Mouse (Mus musculus) olfactory bulb, adult 2 months (tissue): Measurements from ENCODE around the gene Efemp2. TPM values are rescaled to one million over a fixed set of nuclear protein-coding genes. Genes with fewer than 3 reads are reported as not detected.

Experiments
- H3K27ac ChIP-seq: fragments of 200-500 bp; 2 replicates; pipeline ENCODE4 v1.5.1; 2012; ENCODE audit warnings: low read depth, low read length; ENCODE audit not compliant: insufficient read depth
- H3K4me1 ChIP-seq: fragments of 200-500 bp; 2 replicates; pipeline ENCODE4 v1.6.1; 2012; ENCODE audit warnings: low read length; ENCODE audit not compliant: control insufficient read depth, insufficient read depth
- H3K4me3 ChIP-seq: fragments of 200-500 bp; 2 replicates; pipeline ENCODE4 v1.5.1; 2012; ENCODE audit warnings: mild to moderate bottlenecking, low read depth, low read length, moderate library complexity; ENCODE audit not compliant: insufficient read depth
- CTCF ChIP-seq: fragments of 200-500 bp; IDR thresholded peaks from 2 replicates; pipeline ENCODE4 v1.5.1; 2012; ENCODE audit warnings: low read depth, mild to moderate bottlenecking, low read length, moderate library complexity; ENCODE audit not compliant: insufficient read depth
- POLR2A ChIP-seq: fragments of 200-500 bp; IDR thresholded peaks from 2 replicates; pipeline ENCODE4 v1.6.1; 2012; ENCODE audit warnings: mild to moderate bottlenecking, low read depth, low read length, moderate library complexity; ENCODE audit not compliant: insufficient read depth
- WGBS: fragments of 180-500 bp; shearing (Covaris S2); methylation state at CpG from one replicate; pipeline ENCODE4 v1.1.7; 2018; 5-methylcytosine and 5-hydroxymethylcytosine counted together
- polyA plus RNA-seq: library from polyadenylated mRNA; stranded (reverse); fragments of >200 nt; gene quantifications from 2 replicates; pipeline ENCODE4 v1.2.4, GENCODE M21; 2012; ENCODE audit warnings: low replicate concordance; ENCODE audit not compliant: missing spikeins, insufficient read depth, insufficient read length

The Efemp2 gene
- polyA plus RNA-seq, 1 experiment = not detected

- Histone ChIP-seq H3K27ac (no peak overlapping the region), H3K4me3 (no peak overlapping the region), H3K4me1 (peaks cover 4% of the 10 kb centered on the region)
- TF ChIP-seq CTCF (no peak), POLR2A (no peak)
- 88% methylated on average over 5 of the region's 5 CpGs for WGBS
These were observed 51.5 kb downstream of the Efemp2 start for GRCm38 (mm10) chr19:5525204-5525603.

- H3K4me1 ChIP-seq = peaks cover 4% of the 10 kb centered on the region
- no peak overlapping the region for H3K27ac ChIP-seq
- TF ChIP-seq POLR2A (no peak), CTCF (peak; percentile 92)
- no peak overlapping the region for H3K4me3 ChIP-seq
- WGBS = 4% methylated on average over 20 of the region's 20 CpGs
These were observed 55.8 kb downstream of the Efemp2 start for GRCm38 (mm10) chr19:5529325-5530137.

DNA sequence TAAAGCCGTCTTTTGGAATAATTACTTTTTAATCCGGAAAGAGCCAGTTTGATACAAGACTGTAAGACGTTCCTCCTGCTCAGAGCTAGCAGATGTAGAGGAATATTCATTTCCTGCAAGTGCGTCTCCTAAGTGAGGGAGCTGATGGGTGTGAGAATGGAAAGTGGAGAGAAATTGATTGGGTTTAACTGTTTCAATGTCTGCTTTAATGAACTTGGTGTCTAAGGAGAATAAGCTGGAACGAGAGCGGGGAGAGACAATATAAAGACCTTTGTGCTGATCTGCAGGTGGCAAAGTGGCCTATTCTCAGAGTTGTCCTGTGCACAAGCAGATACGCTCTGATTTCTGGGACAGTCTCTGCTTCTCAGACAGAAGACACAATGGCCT, 56.4 kb downstream of the Efemp2 start:
- no peak overlapping the region for H3K27ac ChIP-seq
- peaks cover 4% of the 10 kb centered on the region for H3K4me1 ChIP-seq
- H3K4me3 ChIP-seq = no peak overlapping the region
- WGBS = 32% methylated on average over 7 of the region's 7 CpGs
- TF ChIP-seq CTCF (no peak), POLR2A (no peak)

Other genes with a start within 250 kb of the Efemp2 start
- gene Pacs1, start 200.8 kb upstream of the Efemp2 start, polyA plus RNA-seq = not detected in 2 replicates
- not detected in 2 replicates for gene Sf3b2, start 178.5 kb upstream of the Efemp2 start, polyA plus RNA-seq
- not detected in 2 replicates for gene Gal3st3, start 175.6 kb upstream of the Efemp2 start, polyA plus RNA-seq
- not detected in 2 replicates for gene Catsper1, start 138.2 kb upstream of the Efemp2 start, polyA plus RNA-seq
- gene Cst6, start 124.4 kb upstream of the Efemp2 start, polyA plus RNA-seq = not detected in 2 replicates
- gene Eif1ad, start 107.2 kb upstream of the Efemp2 start, polyA plus RNA-seq = not detected in 2 replicates
- not detected in 2 replicates for gene Banf1, start 106.8 kb upstream of the Efemp2 start, polyA plus RNA-seq
- gene Sart1, start 85.3 kb upstream of the Efemp2 start, polyA plus RNA-seq = not detected in 2 replicates
- gene Tsga10ip, start 71.4 kb upstream of the Efemp2 start, polyA plus RNA-seq = not detected in 2 replicates
- gene Drap1, start 49.0 kb upstream of the Efemp2 start, polyA plus RNA-seq = not detected in 2 replicates
- not detected in 2 replicates for gene AI837181, start 48.8 kb upstream of the Efemp2 start, polyA plus RNA-seq
- gene Fosl1, start 26.4 kb upstream of the Efemp2 start, polyA plus RNA-seq = not detected in 2 replicates
- not detected in 2 replicates for gene Ccdc85b, start 16.1 kb upstream of the Efemp2 start, polyA plus RNA-seq
- not detected in 2 replicates for gene Fibp, start 13.3 kb upstream of the Efemp2 start, polyA plus RNA-seq
- gene Ctsw, start 5.4 kb upstream of the Efemp2 start, polyA plus RNA-seq = not detected in 2 replicates
- not detected in 2 replicates for gene Mus81, start 14.4 kb downstream of the Efemp2 start, polyA plus RNA-seq
- 1,186 and 1,283 TPM in 2 replicates for gene Cfl1, start 16.5 kb downstream of the Efemp2 start, polyA plus RNA-seq
- gene 1700020D05Rik, start 29.8 kb downstream of the Efemp2 start, polyA plus RNA-seq = not detected in 2 replicates
- gene Snx32, start 36.6 kb downstream of the Efemp2 start, polyA plus RNA-seq = not detected in 2 replicates
- not detected in 2 replicates for gene Ovol1, start 86.7 kb downstream of the Efemp2 start, polyA plus RNA-seq
- gene Ap5b1, start 94.1 kb downstream of the Efemp2 start, polyA plus RNA-seq = not detected in 2 replicates
- not detected in 2 replicates for gene Rnaseh2c, start 127.9 kb downstream of the Efemp2 start, polyA plus RNA-seq
- not detected in 2 replicates for gene Kat5, start 136.3 kb downstream of the Efemp2 start, polyA plus RNA-seq
- gene Rela, start 163.5 kb downstream of the Efemp2 start, polyA plus RNA-seq = not detected in 2 replicates
- not detected in 2 replicates for gene Sipa1, start 189.8 kb downstream of the Efemp2 start, polyA plus RNA-seq
- gene Map3k11, start 214.8 kb downstream of the Efemp2 start, polyA plus RNA-seq = not detected in 2 replicates
- gene Pcnx3, start 215.0 kb downstream of the Efemp2 start, polyA plus RNA-seq = not detected in 2 replicates
- not detected in 2 replicates for gene Kcnk7, start 230.4 kb downstream of the Efemp2 start, polyA plus RNA-seq